Mouse (Mus musculus) lung, postnatal 0 days (tissue): ENCODE data around the gene Osbpl8.

Experiments
- CTCF ChIP-seq: IDR thresholded peaks from 2 replicates; pipeline ENCODE4 v1.5.1; 2016; ENCODE audit warnings: antibody characterized with exemption, mild to moderate bottlenecking
- EP300 ChIP-seq: IDR thresholded peaks from 2 replicates; pipeline ENCODE4 v1.6.1; 2016; ENCODE audit warnings: antibody characterized with exemption, mild to moderate bottlenecking, control low read depth

DNA sequence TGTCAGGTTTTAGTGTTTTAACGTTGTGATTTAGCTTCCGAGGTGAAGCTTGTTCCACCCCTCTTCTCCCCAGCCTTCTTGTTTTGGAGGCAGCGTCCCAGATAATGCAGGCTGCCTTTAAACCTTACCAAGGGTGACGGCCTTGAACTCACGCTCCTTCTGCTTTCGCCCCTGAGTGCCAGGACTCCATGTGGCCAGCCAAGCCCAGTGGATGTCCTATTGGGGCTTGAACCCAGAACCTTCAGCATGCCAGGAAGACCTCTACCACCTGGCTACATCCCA, 70.7 kb downstream of the Osbpl8 start:
- no peak for TF ChIP-seq CTCF
- no peak for TF ChIP-seq EP300
